Mouse (Mus musculus) c-Kit-positive CD71-positive TER-119-positive erythroid progenitor cells, embryonic 14.5 days (primary cell): ENCODE data around the gene Dut.

Experiments
- DNase-seq: peaks from one replicate; pipeline ENCODE4 v3.0.0-alpha.2; 2013; ENCODE audit warnings: low spot score

Dut gene

GRCm38 (mm10) chr2:125247108-125247961 lies at the start of gene Dut:
Gene Dut (plus strand): TSS chr2:125247190.
- peak; percentile 92 for DNase-seq

DNA sequence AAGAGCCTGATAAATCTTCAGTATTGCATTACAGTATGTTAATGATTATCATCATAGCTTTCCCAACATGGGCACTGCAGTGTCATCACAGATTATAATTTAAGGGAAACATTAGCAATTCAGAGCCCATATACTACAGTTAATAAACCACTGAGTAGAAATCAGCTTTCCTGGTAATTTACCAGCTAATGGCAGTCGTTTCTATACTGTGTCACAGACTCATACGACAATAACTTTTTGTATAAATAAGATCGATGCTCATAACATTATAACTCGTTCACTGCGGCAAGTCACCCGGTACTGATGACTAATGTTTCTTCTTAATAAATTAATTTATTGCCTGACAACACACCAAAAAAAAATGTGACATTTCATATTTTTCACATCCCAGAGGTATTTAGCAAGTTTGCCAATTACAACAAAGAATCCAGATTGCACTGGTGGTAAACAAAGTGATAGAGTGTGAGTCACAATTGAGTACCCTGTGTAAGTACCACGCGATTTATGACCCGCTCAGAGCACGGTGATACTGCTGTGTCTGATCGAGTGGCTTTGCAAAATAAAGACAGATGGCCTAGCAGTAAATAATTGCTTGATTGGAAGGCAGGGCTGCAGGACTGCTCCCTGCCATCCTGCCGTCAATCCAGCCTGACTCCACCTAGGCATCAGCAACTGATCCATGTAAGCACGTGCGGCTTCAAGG lies 37.9 kb upstream of the Dut start:
- no peak for DNase-seq

DNA sequence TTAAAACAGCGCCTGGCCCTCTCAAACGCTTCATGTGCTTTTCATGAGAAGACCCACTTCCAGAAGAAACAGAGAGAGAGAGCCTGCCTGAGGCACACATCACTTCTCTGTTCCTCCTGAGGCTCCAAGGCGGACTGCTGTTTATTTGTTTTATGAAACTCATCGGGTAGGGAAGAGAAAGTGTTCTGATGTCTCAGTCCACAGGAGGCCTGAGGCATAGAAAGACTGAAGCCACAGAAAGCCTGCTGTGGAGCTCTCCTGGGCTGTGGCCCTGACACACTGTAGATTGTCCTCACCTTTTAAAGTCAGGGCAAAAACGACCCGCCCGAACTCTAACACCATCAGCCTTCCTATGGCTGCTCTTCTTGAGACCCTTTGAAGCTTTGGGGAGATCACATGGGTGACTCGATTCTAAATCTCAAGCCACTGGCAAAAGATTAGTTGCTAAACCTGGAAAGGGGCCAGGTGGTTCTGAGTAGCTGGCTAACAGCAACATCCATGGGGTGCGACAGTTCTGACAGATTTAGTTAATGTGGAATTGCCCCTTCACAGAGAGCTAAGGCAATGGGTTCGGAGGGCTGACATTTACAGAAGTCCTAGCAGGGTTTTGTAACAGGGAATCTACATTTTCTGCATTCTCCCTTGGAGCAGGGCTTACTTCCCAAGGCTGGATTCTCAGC lies 35.0 kb upstream of the Dut start:
- DNase-seq: no peak

DNA sequence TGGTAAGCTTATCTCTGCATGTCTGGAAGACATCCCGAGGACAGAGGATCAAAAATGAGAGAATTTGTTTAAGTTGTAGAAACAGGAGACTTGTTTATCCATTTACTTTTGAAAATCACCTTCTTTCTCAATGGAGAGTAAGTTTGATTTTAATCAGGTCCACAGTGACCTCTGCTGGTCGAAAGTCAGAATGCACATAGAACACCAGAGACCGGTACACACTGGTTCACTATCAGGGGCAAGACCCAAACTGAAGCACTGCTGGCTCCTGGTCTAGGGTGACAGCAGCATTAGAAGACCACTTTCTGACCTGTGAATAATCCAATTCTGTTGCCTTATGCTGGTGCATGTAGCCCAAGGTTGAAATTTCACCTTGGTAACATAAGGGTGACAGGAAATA lies 32.4 kb upstream of the Dut start:
- peak; percentile 70 for DNase-seq

- no peak for DNase-seq
These were observed 29.7 kb upstream of the Dut start for GRCm38 (mm10) chr2:125217286-125217685.

- DNase-seq: no peak
These were observed 28.4 kb upstream of the Dut start for GRCm38 (mm10) chr2:125218566-125218965.

DNA sequence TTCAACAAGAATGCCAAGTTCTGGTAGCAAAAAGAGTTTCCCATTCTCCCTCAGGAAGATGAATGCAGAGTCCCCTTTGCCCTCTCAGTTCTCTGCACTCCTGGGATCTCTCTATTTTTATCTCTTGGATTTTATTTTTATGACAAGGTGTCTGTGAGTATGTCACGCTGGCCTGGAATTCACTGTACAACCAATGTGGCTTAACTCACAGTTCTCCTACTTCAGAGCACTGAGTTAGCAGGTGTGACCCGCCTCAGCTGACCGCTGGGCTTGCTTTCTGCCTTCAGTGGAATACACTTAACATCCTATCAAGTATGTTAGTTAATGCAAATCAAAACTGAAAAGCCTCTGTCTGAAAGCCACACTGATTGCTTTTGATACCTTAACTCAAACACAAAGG lies 27.7 kb upstream of the Dut start:
- DNase-seq: no peak

DNA sequence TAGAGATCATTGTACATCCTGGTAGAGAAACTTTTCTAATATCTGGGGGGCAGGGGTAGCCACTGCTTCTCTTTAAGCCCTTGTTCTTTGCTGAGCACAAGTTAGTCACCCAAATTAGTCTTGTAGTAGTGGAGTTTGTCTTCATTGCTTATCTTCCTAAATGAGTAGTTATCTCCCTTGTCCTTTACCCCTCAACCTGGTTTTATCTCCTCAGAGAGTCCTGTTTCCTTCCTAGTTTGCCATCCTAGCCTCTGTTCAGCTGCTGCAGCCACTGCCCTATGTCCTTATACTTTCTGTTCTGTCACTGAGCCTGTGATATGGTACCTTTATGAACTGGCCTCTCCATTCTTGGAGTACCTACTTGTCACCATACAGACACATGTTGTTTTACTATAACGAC lies 25.3 kb upstream of the Dut start:
- no peak for DNase-seq

GRCm38 (mm10) chr2:125228472-125229409 lies 18.2 kb upstream of the Dut start:
- DNase-seq: no peak

DNA sequence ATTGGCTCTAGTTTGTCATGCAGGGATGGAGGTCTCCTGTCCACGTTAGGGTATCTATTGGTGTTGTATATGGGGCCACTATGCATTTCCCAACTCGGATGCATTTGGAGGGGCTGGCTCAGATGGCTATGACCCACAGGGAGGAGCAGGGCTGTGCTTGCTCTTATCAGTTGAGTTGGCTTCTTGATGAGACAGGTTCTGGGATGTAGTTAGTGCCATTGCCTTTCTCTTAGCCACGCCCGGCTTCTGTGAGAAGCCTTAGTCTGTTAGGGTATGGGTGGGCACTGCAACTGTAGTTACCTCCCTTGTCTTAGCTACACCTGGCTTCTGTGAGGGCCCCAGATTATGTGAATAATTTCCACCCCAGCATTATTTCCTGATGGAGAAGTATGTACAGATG lies 14.8 kb upstream of the Dut start:
- DNase-seq: no peak

GRCm38 (mm10) chr2:125233537-125233936 lies 13.5 kb upstream of the Dut start:
- DNase-seq: no peak

GRCm38 (mm10) chr2:125234049-125234448 lies 12.9 kb upstream of the Dut start:
- DNase-seq: no peak

DNA sequence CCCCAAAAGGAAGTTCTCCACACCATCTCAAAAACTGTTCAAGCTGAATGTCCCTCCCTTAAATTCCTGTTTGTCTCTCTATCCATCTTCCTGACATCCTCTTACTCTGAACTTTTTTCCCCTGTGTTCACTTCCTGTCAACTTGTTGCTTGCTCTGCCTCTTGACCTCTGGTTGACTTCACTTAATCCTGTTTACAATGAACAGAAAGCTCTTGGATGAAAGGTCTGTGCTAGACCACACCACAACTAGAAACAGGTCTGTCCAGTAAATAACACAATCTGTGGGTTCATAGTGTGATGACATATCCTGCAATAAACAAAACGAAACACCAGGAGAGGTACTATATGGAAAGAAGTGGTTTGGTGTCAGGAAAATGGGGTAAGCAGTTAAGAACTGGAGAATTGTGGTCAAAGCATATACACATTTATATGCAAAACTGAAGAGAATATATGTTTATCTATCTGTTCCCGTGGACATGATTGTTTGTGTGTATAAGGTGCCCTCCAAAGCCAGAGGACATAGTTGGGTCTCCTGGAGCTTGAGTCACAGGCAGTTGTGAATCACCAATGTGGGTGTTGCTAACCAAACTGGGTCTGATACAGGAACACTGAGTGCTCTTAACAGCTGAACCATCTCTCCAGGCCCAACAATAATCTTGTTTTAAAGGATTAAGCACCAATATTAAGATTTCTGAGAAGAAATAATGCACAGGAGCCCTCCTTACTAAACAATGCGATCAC lies 1.3 kb upstream of the Dut start:
- DNase-seq: no peak

GRCm38 (mm10) chr2:125246669-125247068 lies 321 bp upstream of the Dut start:
- DNase-seq: no peak

GRCm38 (mm10) chr2:125247962-125248235 lies 909 bp downstream of the Dut start:
- no peak for DNase-seq

DNA sequence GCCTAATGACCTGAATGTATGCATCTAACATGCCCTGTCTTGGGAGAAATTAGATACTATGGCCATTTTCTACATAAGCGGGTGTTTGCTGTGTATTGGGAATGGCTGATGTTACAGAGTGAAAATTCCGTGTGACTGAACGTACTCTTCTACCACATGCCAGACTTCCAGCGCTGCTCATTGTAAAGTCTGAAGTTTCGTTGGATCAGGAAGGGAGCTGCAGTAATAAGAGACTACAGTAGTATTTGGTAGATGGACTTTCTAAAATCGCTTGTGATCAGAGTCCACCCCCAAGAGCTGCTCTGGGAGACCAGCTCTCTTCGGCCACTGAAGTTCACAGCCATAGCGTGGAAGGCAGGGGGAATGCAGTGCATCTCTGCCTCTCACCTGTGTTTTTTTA lies 1.3 kb downstream of the Dut start:
- DNase-seq: no peak

DNA sequence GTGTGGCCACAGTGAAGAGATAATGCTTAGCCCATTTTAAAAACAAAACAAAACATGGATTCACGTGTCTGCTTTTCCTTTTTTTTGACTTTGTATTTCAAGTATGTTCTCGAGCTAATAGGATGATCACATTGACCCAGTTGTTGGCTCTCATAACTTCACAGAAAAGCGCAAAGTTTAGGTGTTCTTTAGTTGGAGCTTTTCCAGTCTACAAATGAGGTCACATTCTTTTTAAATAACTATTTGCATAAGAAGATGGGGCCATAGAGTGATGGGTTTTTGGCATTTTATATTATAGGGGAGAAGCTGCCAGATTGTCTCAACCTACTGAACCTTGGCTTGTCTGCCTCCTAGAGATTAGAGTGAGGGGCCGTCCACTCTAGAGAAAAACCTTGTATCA lies 2.3 kb downstream of the Dut start:
- no peak for DNase-seq

- DNase-seq: no peak
These were observed 2.9 kb downstream of the Dut start for GRCm38 (mm10) chr2:125249874-125250273.

DNA sequence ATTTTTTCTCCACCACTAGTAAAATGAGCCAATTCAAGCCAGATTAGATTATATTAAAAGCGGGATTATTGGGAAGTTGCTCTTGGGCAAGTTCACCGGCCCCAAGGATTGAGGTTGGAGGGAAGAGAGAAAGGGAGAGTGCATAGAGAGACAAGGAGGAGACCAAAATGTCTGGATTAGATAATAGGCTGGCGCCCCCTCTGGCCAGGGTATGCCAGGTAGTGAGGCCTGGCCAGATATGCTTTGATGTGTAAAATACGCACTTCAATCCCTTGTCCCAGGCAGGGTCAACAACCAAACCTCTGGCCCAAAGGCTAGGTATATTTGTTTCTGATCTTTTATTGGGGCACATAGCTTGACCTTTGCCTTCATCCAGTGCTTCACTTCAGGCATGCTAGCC lies 4.8 kb downstream of the Dut start:
- DNase-seq: no peak

GRCm38 (mm10) chr2:125252275-125252674 lies 5.3 kb downstream of the Dut start:
- no peak for DNase-seq

DNA sequence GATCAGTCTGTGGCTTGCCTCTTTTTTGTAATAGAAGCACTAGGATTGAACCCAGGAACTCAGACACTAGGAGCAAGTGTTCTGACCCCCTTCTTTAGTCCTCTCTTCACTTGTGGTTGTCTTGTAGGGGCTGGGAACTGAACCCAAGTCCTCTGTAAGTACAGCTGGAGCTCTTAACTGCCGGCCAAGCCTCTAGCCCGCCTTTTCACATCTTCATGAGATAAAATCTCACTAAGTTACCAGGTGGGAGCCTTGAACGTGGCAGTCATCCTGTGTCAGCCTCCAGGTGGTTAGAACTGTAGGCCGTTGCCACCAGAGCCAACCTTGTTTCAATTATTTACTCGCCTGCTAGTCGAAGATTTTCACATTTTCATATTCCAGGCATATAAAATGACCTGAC lies 6.7 kb downstream of the Dut start:
- no peak for DNase-seq
